Mouse (Mus musculus) midbrain, embryonic 16.5 days (tissue): Measurements from ENCODE around the gene Gltp. TPM values are rescaled to one million over a fixed set of nuclear protein-coding genes. Genes with fewer than 3 reads are reported as not detected.

Experiments
- ATAC-seq: fragments of 200-750 bp; cut with Nextera tagmentation; 2 replicates; pipeline ENCODE4 v1.8.0; 2017; ENCODE audit warnings: moderate TSS enrichment
- H3K27ac ChIP-seq: fragments of 300-500 bp; sonication (generic); 2 replicates; pipeline ENCODE4 v1.5.1; 2014; ENCODE audit warnings: mild to moderate bottlenecking, low read length, mixed read lengths
- H3K27me3 ChIP-seq: fragments of 300-500 bp; sonication (generic); 2 replicates; pipeline ENCODE4 v1.6.1; 2014; ENCODE audit warnings: low read depth, low read length, mixed read lengths; ENCODE audit not compliant: control insufficient read depth, insufficient read depth
- H3K36me3 ChIP-seq: fragments of 300-500 bp; sonication (generic); 2 replicates; pipeline ENCODE4 v1.6.1; 2014; ENCODE audit warnings: mild to moderate bottlenecking, low read length, moderate library complexity, mixed read lengths; ENCODE audit not compliant: control insufficient read depth, insufficient read depth
- H3K4me1 ChIP-seq: fragments of 300-500 bp; sonication (generic); 2 replicates; pipeline ENCODE4 v1.6.1; 2014; ENCODE audit warnings: mild to moderate bottlenecking, low read length, mixed read lengths; ENCODE audit not compliant: control insufficient read depth, insufficient read depth
- H3K4me2 ChIP-seq: fragments of 300-500 bp; sonication (generic); 2 replicates; pipeline ENCODE4 v1.6.1; 2014; ENCODE audit warnings: mild to moderate bottlenecking, low read length, mixed read lengths
- H3K4me3 ChIP-seq: fragments of 300-500 bp; sonication (generic); 2 replicates; pipeline ENCODE4 v1.5.1; 2014; ENCODE audit warnings: low read depth, mild to moderate bottlenecking, low read length, moderate library complexity, mixed read lengths
- H3K9ac ChIP-seq: fragments of 300-500 bp; sonication (generic); 2 replicates; pipeline ENCODE4 v1.6.1; 2014; ENCODE audit warnings: low read depth, low read length, mixed read lengths
- H3K9me3 ChIP-seq: fragments of 300-500 bp; sonication (generic); replicated peaks from 2 replicates; pipeline ENCODE4 v1.6.1; 2014; ENCODE audit warnings: mild to moderate bottlenecking, low read length, mixed read lengths; ENCODE audit not compliant: control insufficient read depth, poor library complexity, severe bottlenecking
- WGBS: fragments of 180-500 bp; shearing (Covaris S2); extraction: QIAGEN DNeasy Blood & Tissue Kit; methylation state at CpG from one replicate; pipeline ENCODE4 v1.1.7; 2014; 5-methylcytosine and 5-hydroxymethylcytosine counted together
- polyA plus RNA-seq: library from polyadenylated mRNA; unstranded; fragments of >200 nt; fragmentation: Nextera tagmentation; extraction: Ambion mirVana; gene quantifications from 2 replicates; pipeline ENCODE4 v1.2.1, GENCODE M21; 2015

Gltp gene
- polyA plus RNA-seq, 1 experiment from 2014 or later, result 39.4 TPM

GRCm38 (mm10) chr5:114722846-114723245 is 32.1 kb upstream of the Gltp start:
- ATAC-seq, result no peak
- no peak overlapping the region for H3K27ac ChIP-seq
- H3K4me3 ChIP-seq, result no peak overlapping the region
- H3K4me2 ChIP-seq, result no peak overlapping the region
- H3K27me3 ChIP-seq, result no peaks in the 10 kb centered on the region
- no peak overlapping the region for H3K9ac ChIP-seq
- H3K36me3 ChIP-seq, result peaks cover 53% of the 10 kb centered on the region
- H3K9me3 ChIP-seq, result no peaks in the 10 kb centered on the region
- no peaks in the 10 kb centered on the region for H3K4me1 ChIP-seq
- WGBS, result 95% methylated on average over 13 of the region's 13 CpGs

GRCm38 (mm10) chr5:114721969-114722368 is 31.2 kb upstream of the Gltp start:
- H3K4me2 ChIP-seq, result no peak overlapping the region
- H3K36me3 ChIP-seq, result peaks cover 59% of the 10 kb centered on the region
- no peaks in the 10 kb centered on the region for H3K4me1 ChIP-seq
- H3K4me3 ChIP-seq, result no peak overlapping the region
- 94% methylated on average over 10 of the region's 10 CpGs for WGBS
- H3K27me3 ChIP-seq, result no peaks in the 10 kb centered on the region
- no peak overlapping the region for H3K27ac ChIP-seq
- no peak overlapping the region for H3K9ac ChIP-seq
- no peak for ATAC-seq
- H3K9me3 ChIP-seq, result no peaks in the 10 kb centered on the region

- Histone ChIP-seq H3K4me2 (no peak overlapping the region), H3K27me3 (no peaks in the 10 kb centered on the region), H3K36me3 (peaks cover 66% of the 10 kb centered on the region), H3K9me3 (no peaks in the 10 kb centered on the region), H3K9ac (no peak overlapping the region), H3K27ac (no peak overlapping the region), H3K4me1 (no peaks in the 10 kb centered on the region), H3K4me3 (no peak overlapping the region)
- ATAC-seq, result no peak
- 94% methylated on average over 11 of the region's 11 CpGs for WGBS
Observed at GRCm38 (mm10) chr5:114720784-114721183, 30.0 kb upstream of the Gltp start.

GRCm38 (mm10) chr5:114719928-114720270 is 29.1 kb upstream of the Gltp start:
- Histone ChIP-seq H3K9ac (no peak overlapping the region), H3K27me3 (no peaks in the 10 kb centered on the region), H3K4me1 (no peaks in the 10 kb centered on the region), H3K27ac (no peak overlapping the region), H3K36me3 (peaks cover 71% of the 10 kb centered on the region), H3K4me2 (no peak overlapping the region), H3K4me3 (no peak overlapping the region), H3K9me3 (no peaks in the 10 kb centered on the region)
- WGBS, result 97% methylated on average over 6 of the region's 6 CpGs
- no peak for ATAC-seq

DNA sequence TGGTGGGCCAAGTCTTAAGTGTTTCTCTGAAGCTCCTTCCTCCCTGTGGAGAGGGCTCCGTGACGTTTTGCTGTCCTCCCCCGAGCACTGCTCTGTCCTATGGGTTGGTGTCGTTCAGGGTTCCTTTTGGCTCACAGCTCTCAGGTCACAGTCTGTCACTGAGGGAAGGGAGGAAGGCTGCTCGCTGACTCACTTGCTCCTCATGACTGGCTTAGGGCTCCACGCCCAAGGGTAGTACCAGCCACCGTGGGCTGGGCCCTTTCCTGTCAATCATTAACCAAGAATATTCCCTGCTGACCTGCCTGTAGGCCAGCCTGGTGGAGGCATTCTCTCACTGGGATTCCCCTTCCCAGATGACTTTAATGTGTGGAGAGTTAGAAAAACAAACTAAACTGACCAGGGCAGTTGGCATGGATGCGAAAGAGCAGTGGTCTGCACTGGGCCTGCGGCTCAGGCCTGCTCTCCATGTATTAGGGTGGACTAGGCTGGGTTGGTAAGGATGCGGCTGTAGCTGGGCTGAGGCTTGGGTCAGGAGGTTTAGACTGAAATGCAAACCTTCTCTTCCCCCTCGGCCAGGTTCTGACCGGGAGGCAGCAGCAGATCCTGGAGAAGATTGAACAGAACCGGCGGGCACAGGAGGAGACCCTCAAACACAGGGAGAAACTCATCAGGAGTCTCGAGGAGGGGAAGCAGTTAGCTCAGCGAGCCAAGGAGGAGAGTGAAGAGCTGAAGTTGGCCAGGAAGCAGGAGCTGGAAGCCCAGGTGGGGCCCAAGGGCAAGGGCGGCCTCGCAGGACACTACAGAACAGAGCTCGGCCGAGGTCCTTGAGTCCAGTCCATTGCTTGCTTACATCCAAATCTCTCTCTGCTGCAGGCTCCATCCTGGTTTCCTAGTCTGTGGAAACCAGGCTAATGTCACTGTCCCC is 28.5 kb upstream of the Gltp start:
- Histone ChIP-seq H3K27me3 (no peaks in the 10 kb centered on the region), H3K4me1 (no peaks in the 10 kb centered on the region), H3K27ac (no peak overlapping the region), H3K9me3 (no peaks in the 10 kb centered on the region), H3K9ac (no peak overlapping the region), H3K4me3 (no peak overlapping the region), H3K4me2 (no peak overlapping the region), H3K36me3 (peaks cover 76% of the 10 kb centered on the region)
- WGBS, result 89% methylated on average over 20 of the region's 20 CpGs
- ATAC-seq, result no peak

- Histone ChIP-seq H3K9ac (no peak overlapping the region), H3K4me1 (no peaks in the 10 kb centered on the region), H3K4me3 (no peak overlapping the region), H3K9me3 (no peaks in the 10 kb centered on the region), H3K4me2 (no peak overlapping the region), H3K36me3 (peaks cover 73% of the 10 kb centered on the region), H3K27me3 (no peaks in the 10 kb centered on the region), H3K27ac (no peak overlapping the region)
- no peak for ATAC-seq
- 85% methylated on average over 13 of the region's 13 CpGs for WGBS
Observed at GRCm38 (mm10) chr5:114718483-114718882, 27.7 kb upstream of the Gltp start.

DNA sequence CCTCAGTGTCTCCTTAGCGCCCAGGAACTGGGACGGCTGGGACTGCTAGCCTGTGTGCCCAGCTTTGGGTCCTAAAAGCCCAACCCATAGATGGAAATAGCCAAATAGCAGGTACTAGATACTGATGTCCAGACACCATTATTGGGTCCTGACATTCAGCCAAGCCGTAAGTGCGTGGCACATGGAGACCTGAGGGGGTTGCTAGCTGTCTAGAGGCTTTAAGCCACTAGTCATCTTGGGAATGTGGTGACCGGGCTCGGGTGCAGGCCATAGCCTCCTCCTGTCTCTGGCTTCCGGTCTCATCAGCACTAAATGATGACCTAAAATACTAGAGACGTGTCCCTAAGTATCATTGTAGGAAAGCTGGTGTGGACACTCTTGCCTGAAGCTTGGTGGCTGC is 27.2 kb upstream of the Gltp start:
- no peak for ATAC-seq
- no peaks in the 10 kb centered on the region for H3K27me3 ChIP-seq
- H3K4me3 ChIP-seq, result no peak overlapping the region
- peaks cover 73% of the 10 kb centered on the region for H3K36me3 ChIP-seq
- no peak overlapping the region for H3K4me2 ChIP-seq
- H3K9me3 ChIP-seq, result no peaks in the 10 kb centered on the region
- H3K9ac ChIP-seq, result no peak overlapping the region
- no peaks in the 10 kb centered on the region for H3K4me1 ChIP-seq
- 96% methylated on average over 8 of the region's 8 CpGs for WGBS
- no peak overlapping the region for H3K27ac ChIP-seq

DNA sequence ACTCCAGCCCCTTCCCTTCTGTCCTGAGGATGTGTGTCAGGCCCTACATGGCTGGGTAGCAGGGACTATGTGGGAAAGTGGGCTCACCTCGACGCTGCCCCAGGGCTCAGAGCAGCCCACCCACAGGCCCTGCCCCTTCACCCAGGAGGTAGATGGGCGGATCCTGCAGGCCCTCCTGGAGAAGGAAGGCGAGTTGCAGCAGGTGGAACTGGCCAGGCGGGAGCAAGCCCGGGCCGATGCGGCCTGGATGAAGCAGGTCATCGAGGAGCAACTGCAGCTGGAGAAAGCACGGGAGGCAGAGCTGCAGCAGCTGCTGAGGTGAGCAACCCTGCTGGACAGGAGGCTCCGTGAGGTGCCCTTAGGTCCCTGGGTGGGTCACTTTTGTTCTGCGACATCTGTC is 26.5 kb upstream of the Gltp start:
- Histone ChIP-seq H3K9ac (no peak overlapping the region), H3K9me3 (no peaks in the 10 kb centered on the region), H3K36me3 (peaks cover 71% of the 10 kb centered on the region), H3K27me3 (no peaks in the 10 kb centered on the region), H3K4me1 (no peaks in the 10 kb centered on the region), H3K4me2 (no peak overlapping the region), H3K4me3 (no peak overlapping the region), H3K27ac (no peak overlapping the region)
- ATAC-seq, result no peak
- 96% methylated on average over 12 of the region's 12 CpGs for WGBS

- Histone ChIP-seq H3K4me1 (no peaks in the 10 kb centered on the region), H3K27ac (no peak overlapping the region), H3K4me2 (no peak overlapping the region), H3K36me3 (peaks cover 54% of the 10 kb centered on the region), H3K9me3 (no peaks in the 10 kb centered on the region), H3K27me3 (no peaks in the 10 kb centered on the region), H3K9ac (no peak overlapping the region), H3K4me3 (no peak overlapping the region)
- ATAC-seq, result no peak
- WGBS, result 91% methylated on average over 18 of the region's 18 CpGs
Observed at GRCm38 (mm10) chr5:114714551-114714950, 23.8 kb upstream of the Gltp start.
